Mouse (Mus musculus): ENCODE data around the gene Kmt2a. TPM values are rescaled to one million over a fixed set of nuclear protein-coding genes. Genes with fewer than 3 reads are reported as not detected.

Gene Kmt2a
- total and polyA plus RNA-seq, 2 experiments from 2014 or later, result 20.0 to 28.0 TPM

DNA sequence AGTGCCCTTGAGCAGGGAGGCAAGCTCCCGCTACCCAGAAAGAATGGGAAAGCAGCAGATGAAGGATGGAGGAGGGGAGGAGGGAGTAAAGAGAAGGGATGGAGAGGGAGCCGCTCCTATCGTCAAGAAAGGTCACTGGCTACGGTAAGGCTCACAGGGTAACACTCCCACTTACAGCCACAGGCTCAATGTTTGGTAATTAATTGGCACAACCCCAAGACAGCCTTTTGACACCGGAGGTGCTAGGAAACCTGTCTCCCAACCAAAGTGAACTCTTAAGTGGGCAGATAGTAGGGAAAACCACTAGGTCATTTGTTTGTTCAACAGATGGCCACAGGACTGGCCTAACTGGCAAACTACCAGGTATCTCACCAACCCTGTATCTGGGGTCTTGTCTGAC lies 74.0 kb downstream of the Kmt2a start:
- no peak overlapping the region for H3K27ac ChIP-seq (ENCODE audit: low read depth, low read length)
- H3K27me3 ChIP-seq (ENCODE audit: insufficient read depth, low read length), result no peaks in the 10 kb centered on the region
- no peak overlapping the region for H3K4me2 ChIP-seq (ENCODE audit: low read depth, low read length, poor library complexity, severe bottlenecking)
- TF ChIP-seq CTCF (IDR thresholded peaks at IDR 0.05), result no peak
- no peak overlapping the region for H3K9ac ChIP-seq (replicated peaks; ENCODE audit: low read length, poor library complexity, severe bottlenecking)
- H3K4me3 ChIP-seq (ENCODE audit: low read depth, low read length), result no peak overlapping the region
- no peaks in the 10 kb centered on the region for H3K9me3 ChIP-seq (ENCODE audit: low read length)
- no peaks in the 10 kb centered on the region for H3K4me1 ChIP-seq (ENCODE audit: insufficient read depth, low read length)
- no peak for DNase-seq (ENCODE audit: low spot score)
- WGBS, result 80% methylated on average over 5 of the region's 5 CpGs
- H3K36me3 ChIP-seq (ENCODE audit: insufficient read depth, low read length), result peaks cover 74% of the 10 kb centered on the region
- ATAC-seq (ENCODE audit: low FRiP score), result no peak

DNA sequence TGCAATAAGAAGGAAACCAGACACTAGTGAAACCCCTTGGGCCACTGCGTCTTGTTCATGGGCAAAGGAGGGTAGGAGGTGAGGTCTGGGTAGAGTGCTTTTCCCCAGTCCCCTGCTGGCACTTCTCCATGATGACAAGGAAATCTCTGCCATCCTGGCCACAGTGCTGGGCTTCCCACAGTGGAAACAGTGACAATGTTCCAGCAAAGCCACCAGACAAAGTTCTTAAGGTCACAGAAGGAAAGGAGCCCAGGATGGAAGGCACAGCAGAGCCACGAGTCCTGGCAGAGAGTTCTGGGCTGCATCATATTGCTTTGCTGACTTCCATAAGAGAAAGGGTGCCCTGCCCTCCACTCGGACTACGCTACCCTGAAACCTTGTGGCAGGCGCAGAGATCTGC lies 75.6 kb downstream of the Kmt2a start:
- H3K9ac ChIP-seq (replicated peaks; ENCODE audit: low read length, poor library complexity, severe bottlenecking), result no peak overlapping the region
- peaks cover 62% of the 10 kb centered on the region for H3K36me3 ChIP-seq (ENCODE audit: insufficient read depth, low read length)
- no peak overlapping the region for H3K27ac ChIP-seq (ENCODE audit: low read depth, low read length)
- no peak overlapping the region for H3K4me3 ChIP-seq (ENCODE audit: low read depth, low read length)
- H3K9me3 ChIP-seq (ENCODE audit: low read length), result no peaks in the 10 kb centered on the region
- H3K4me1 ChIP-seq (ENCODE audit: insufficient read depth, low read length), result no peaks in the 10 kb centered on the region
- no peak overlapping the region for H3K4me2 ChIP-seq (ENCODE audit: low read depth, low read length, poor library complexity, severe bottlenecking)
- WGBS, result 91% methylated on average over 5 of the region's 5 CpGs
- DNase-seq (ENCODE audit: low spot score) (no peak), ATAC-seq (ENCODE audit: low FRiP score) (no peak)
- TF ChIP-seq CTCF (IDR thresholded peaks at IDR 0.05), result no peak
- no peaks in the 10 kb centered on the region for H3K27me3 ChIP-seq (ENCODE audit: insufficient read depth, low read length)

DNA sequence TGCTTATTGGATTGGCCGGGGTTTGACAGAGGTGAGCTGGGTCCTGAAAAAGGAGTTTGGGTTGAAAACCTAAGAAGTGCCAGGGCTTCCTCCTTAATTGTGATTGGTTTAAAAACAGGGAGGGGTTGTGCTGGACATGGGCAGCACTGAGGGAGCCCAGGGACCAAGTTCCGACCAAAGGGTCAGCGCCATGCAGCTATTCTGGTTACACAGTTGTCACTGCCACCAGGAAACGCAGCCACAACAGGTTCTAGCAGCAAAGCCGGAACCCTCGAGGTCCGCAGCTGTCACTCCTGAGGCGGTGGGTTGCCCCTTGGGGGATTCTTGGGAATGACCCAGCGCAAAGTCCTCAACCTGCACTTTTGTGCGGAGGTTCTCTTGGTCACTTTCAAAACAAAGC lies 76.4 kb downstream of the Kmt2a start:
- no peak for TF ChIP-seq CTCF (IDR thresholded peaks at IDR 0.05)
- no peak for ATAC-seq (ENCODE audit: low FRiP score)
- Histone ChIP-seq H3K36me3 (ENCODE audit: insufficient read depth, low read length) (peaks cover 53% of the 10 kb centered on the region), H3K4me3 (ENCODE audit: low read depth, low read length) (no peak overlapping the region), H3K9me3 (ENCODE audit: low read length) (no peaks in the 10 kb centered on the region), H3K4me2 (ENCODE audit: low read depth, low read length, poor library complexity, severe bottlenecking) (no peak overlapping the region), H3K27ac (ENCODE audit: low read depth, low read length) (no peak overlapping the region), H3K9ac (replicated peaks; ENCODE audit: low read length, poor library complexity, severe bottlenecking) (no peak overlapping the region), H3K4me1 (ENCODE audit: insufficient read depth, low read length) (no peaks in the 10 kb centered on the region), H3K27me3 (ENCODE audit: insufficient read depth, low read length) (no peaks in the 10 kb centered on the region)
- 91% methylated on average over 10 of the region's 10 CpGs for WGBS
- no peak for DNase-seq (ENCODE audit: low spot score)

DNA sequence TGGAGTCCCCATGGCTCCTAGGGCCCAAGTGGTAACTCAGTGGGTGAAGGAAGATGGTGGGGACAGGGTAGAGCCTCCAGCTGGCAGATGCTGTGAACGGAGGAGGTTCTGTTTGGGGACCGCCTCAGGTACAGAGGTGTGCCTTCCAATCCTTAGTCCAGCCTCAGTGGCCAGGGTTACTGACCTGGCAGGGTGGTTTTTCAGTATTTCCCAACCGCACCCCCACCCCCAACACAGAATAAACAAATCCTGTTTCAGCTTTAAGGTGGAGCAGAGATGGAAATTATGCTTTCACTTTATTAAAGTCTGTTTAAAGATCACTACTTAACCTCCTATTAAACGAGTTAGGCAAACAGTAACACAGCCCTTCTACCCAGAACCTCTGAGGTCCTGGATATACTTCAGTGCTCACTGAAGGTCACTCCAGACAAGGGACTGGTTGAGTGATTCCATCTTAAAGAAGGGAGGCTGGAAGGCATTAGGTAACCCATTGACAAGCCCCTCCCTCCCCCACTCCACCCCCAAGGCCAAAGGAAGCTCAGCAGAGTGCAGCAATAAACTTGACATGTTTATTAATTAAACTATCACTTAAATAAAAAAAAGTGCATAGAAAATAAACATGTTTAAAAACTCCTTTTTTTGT lies 78.2 kb downstream of the Kmt2a start, which contains the start of gene Ttc36:
Gene Ttc36, minus strand, starts transcription at position 265 of the 643 bp plus-strand sequence.
- no peak for ATAC-seq (ENCODE audit: low FRiP score)
- TF ChIP-seq CTCF (IDR thresholded peaks at IDR 0.05), result no peak

DNA sequence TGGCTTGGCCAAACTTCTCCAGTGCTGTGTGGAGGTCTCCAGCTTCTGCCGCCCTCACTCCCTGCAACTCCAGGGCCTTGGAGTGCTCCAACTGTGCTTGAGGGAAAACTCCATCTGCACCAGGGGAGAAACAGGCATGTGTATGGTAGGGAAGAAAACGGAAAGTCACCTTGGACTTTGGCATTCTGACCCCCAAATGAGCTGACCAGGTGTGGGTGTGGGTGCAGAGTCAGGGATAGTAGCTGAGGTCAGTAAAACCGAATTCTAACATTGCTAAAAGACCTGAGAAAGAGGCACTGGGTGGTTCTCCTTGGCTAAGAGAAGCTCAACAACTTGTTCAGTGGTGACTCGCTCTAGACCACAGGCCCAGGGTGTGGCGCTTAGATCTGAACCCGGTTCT lies 79.4 kb downstream of the Kmt2a start:
- Histone ChIP-seq H3K9ac (replicated peaks; ENCODE audit: low read length, poor library complexity, severe bottlenecking) (no peak overlapping the region), H3K36me3 (ENCODE audit: insufficient read depth, low read length) (peaks cover 25% of the 10 kb centered on the region), H3K9me3 (ENCODE audit: low read length) (no peaks in the 10 kb centered on the region), H3K27ac (ENCODE audit: low read depth, low read length) (no peak overlapping the region), H3K27me3 (ENCODE audit: insufficient read depth, low read length) (no peaks in the 10 kb centered on the region), H3K4me1 (ENCODE audit: insufficient read depth, low read length) (no peaks in the 10 kb centered on the region), H3K4me3 (ENCODE audit: low read depth, low read length) (no peak overlapping the region), H3K4me2 (ENCODE audit: low read depth, low read length, poor library complexity, severe bottlenecking) (no peak overlapping the region)
- TF ChIP-seq CTCF (IDR thresholded peaks at IDR 0.05), result no peak
- ATAC-seq (ENCODE audit: low FRiP score), result no peak
- 81% methylated on average over 6 of the region's 6 CpGs for WGBS
- no peak for DNase-seq (ENCODE audit: low spot score)

More for the DNA sequence above, 78.2 kb downstream of the Kmt2a start, which contains the start of gene Ttc36:
- Histone ChIP-seq H3K9ac (replicated peaks; ENCODE audit: low read length, poor library complexity, severe bottlenecking) (no peak within 1 kb of the TSS), H3K9me3 (ENCODE audit: low read length) (no peaks in the 10 kb centered on the region), H3K36me3 (ENCODE audit: insufficient read depth, low read length) (peaks cover 37% of the 10 kb centered on the region), H3K4me1 (ENCODE audit: insufficient read depth, low read length) (no peaks in the 10 kb centered on the region), H3K27me3 (ENCODE audit: insufficient read depth, low read length) (no peaks in the 10 kb centered on the region), H3K4me3 (ENCODE audit: low read depth, low read length) (no peak within 1 kb of the TSS), H3K4me2 (ENCODE audit: low read depth, low read length, poor library complexity, severe bottlenecking) (no peak within 1 kb of the TSS), H3K27ac (ENCODE audit: low read depth, low read length) (no peak within 1 kb of the TSS)
- no peak for DNase-seq (ENCODE audit: low spot score)
- WGBS, result 79% methylated on average over 4 of the region's 4 CpGs

DNA sequence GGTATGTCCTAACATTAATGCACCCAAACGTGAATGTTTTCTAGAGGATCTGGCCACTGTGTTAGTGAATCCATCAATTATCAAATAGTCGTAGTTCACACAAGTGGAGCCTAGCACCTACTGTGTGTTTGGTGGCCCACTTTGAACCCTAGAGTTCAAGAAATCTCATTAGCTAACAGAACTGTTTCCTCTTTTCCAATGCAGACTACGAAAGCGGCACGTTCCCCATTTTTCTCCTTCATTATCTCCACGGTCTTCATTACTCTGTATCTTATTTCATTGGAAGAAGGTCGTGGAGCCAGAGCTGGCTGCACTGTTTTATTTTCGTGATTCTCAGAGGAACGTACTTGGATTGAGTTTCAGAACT lies 81.2 kb downstream of the Kmt2a start:
- Histone ChIP-seq H3K9me3 (ENCODE audit: low read length) (no peaks in the 10 kb centered on the region), H3K27me3 (ENCODE audit: insufficient read depth, low read length) (no peaks in the 10 kb centered on the region), H3K27ac (ENCODE audit: low read depth, low read length) (0 out of 2 replicates have a peak overlapping the region, but pooled peaks have one; percentile 69), H3K4me1 (ENCODE audit: insufficient read depth, low read length) (no peaks in the 10 kb centered on the region), H3K9ac (replicated peaks; ENCODE audit: low read length, poor library complexity, severe bottlenecking) (peak overlapping the region; percentile 66; the same call in 1 of the 2 replicates), H3K36me3 (ENCODE audit: insufficient read depth, low read length) (peaks cover 18% of the 10 kb centered on the region; the same call in 1 of the 2 replicates), H3K4me2 (ENCODE audit: low read depth, low read length, poor library complexity, severe bottlenecking) (peak overlapping the region; percentile 94), H3K4me3 (ENCODE audit: low read depth, low read length) (peak overlapping the region; percentile 57)
- 40% methylated on average over 9 of the region's 9 CpGs for WGBS
- DNase-seq (ENCODE audit: low spot score), result no peak
- no peak for ATAC-seq (ENCODE audit: low FRiP score)
- no peak for TF ChIP-seq CTCF (IDR thresholded peaks at IDR 0.05)

Data from midbrain, postnatal 0 days (tissue).